Mouse (Mus musculus): ENCODE measurements at regions not wholly inside any gene's neighbourhood (a gene's known extent, or its start where the extent isn't known, plus 50 kb on each side); places are given as distances from the start of the nearest gene placed in this dataset.

- no peak for DNase-seq
These were observed 93.3 kb upstream of the Rybp start for GRCm38 (mm10) chr6:100380536-100380935.

DNA sequence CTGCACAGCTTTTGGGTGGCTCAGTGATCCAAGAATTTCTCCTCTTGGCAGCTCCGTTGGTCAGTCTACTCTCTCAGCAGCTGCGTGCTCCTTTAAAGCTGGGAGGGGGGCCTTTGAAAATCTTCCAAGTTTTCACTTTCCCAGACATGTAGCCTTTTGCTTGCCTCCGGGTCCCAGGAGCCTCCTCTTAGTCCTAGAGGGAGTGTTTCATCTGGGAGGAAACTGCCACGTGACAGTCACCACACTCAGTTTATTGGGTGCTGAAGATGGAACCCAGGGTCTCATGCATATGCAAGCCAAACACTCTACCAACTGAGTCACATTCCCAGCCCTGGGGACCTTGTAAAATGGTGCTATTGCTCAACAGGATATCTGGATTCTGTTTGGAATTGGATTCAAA, 92.5 kb upstream of the Rybp start:
- no peak for DNase-seq

DNA sequence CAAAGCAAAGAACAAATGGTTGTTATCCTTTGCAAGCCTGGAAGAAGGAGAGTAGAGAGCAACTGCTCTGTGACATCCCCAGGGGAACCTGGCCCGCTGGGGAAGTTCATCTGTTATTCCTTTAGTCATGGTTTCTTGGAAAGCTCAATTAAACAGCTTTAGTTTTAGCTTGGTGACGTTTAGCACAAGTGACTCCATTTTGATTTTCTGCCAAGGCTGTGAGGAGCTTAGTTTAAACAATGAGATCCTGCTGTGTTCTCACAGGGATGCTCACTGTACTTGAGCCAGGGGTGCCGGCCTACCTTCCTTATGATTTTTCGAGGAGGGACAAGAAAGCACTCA, 91.2 kb upstream of the Rybp start:
- no peak for DNase-seq

- no peak for DNase-seq
These were observed 90.7 kb upstream of the Rybp start for GRCm38 (mm10) chr6:100377828-100378532.

- DNase-seq: no peak
These were observed 89.4 kb upstream of the Rybp start for GRCm38 (mm10) chr6:100376656-100377055.

GRCm38 (mm10) chr6:100370828-100371227, 83.5 kb upstream of the Rybp start:
- no peak for DNase-seq

- DNase-seq: no peak
These were observed 83.1 kb upstream of the Rybp start for GRCm38 (mm10) chr6:100370358-100370757.

- DNase-seq: no peak
These were observed 78.9 kb upstream of the Rybp start for GRCm38 (mm10) chr6:100366231-100366630.

DNA sequence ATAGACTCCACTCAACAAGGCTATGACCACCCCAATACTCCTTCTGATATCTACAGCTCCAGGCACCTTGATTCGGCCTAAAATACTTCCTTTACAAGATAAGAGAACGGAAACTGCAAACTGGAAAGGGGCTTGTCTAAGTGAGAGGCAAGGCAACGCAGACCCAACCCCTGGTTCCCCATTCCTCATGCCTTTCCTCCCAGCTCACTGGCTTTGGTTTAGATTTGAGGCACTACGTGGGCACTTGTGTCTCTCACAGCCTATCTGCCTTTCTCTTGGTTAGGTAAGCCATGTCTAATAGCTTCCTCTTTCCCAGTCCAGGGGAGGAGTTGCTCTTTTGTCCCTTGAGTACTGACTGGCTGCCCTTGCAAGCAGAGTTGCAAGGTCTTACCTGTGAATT, 78.5 kb upstream of the Rybp start:
- no peak for DNase-seq

- DNase-seq: no peak
These were observed 76.4 kb upstream of the Rybp start for GRCm38 (mm10) chr6:100363683-100364082.

GRCm38 (mm10) chr6:100356617-100357399, 69.5 kb upstream of the Rybp start:
- DNase-seq: no peak

GRCm38 (mm10) chr6:100355858-100356257, 68.6 kb upstream of the Rybp start:
- DNase-seq: no peak

DNA sequence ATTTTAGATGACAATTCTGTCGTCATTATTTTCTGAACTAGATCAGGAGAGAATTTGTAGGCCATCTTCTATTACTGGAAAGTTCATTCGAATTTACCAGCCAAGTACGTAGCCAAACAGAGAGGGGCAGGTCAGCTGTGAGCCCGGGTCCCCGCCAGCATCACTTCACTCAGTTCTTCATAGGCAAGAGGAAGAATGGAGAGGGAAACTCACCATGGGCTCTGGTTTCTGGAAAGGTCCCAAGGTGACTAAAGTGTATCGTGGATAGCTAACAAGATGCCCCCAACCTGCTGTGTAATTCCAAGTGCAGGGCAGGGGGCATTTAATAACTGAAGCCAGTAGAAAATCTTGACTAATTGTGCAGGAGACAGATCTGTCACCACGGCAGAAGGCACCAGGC, 60.2 kb upstream of the Rybp start:
- no peak for DNase-seq

DNA sequence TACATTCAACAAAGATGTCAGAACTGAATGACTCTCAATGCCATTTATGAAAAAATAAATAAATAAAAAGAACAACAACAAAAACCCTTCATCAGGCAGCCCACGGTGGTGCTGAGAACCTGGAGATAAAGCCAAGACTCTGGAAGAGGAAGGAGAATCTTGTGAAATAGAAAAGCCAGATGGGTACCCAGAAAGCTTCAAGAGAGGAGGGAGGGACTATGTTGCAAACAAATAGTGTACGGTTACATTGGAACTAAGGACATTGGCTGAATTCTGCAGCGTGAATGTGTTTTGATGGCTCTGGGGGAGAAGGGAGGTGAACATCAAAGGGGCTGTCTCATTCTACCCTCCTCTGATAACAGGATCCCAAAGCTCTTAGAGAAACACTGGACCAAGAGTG, 57.8 kb upstream of the Rybp start:
- DNase-seq: no peak

GRCm38 (mm10) chr6:100341305-100342290, 54.3 kb upstream of the Rybp start:
- DNase-seq: no peak

DNA sequence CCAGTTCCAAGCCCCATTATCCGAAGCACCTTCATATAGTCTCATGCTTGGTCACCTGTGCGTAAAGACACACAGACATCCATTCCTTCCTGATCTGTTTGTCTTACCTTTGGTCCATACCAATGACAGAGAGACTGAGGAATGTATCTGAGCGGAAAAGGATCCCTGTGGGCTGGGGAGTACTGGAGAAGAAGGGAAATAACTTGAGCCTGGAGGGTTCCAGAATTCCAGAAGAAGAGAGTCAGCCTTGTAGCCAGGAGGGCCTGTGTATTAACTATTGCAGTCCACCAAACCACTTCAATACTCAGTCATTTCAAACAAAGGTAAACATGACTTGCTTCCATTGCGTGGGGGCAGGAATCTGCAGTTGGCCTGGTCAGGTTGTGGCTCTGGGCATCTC, 51.0 kb upstream of the Rybp start:
- no peak for DNase-seq
